ENCODE assay signal across 8 mouse cellular contexts in the genomic region with DNA sequence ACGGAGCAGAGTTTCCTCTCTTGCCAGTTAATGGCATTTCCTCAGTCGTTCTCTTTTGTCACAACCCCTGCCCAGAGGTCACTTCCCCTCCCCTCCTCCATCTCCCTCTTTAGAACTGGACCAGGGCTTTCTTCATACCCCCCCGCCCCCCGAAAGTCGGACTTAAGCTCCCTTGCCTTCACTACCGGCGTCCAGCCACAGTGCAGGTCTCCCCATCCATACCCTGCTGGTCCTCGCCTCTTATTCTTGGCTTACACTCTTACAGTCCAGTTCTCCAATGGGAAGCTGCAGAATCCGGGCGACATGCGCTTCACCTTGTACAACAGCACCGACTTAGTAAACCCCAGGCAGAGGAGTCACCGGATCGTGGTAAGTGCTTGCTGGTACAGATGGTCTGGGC. TPM values are rescaled to one million over a fixed set of nuclear protein-coding genes. Genes with fewer than 3 reads are reported as not detected.
DNase-seq lines count a peak whose midpoint lies in the region; ATAC-seq and TF ChIP-seq lines count a peak whose summit lies in the region.

No protein-coding gene starts in this region.

- no peak for TF ChIP-seq CTCF in E14TG2a.4 (conservative IDR thresholded peaks at IDR 0.05; ENCODE audit: low read length)

- no peaks in the 10 kb centered on the region for H3K27me3 ChIP-seq in heart, embryonic 11.5 days (ENCODE audit: control insufficient read depth, insufficient read depth, low read length)
- no peaks in the 10 kb centered on the region; the same call in 1 of the 2 replicates for H3K27me3 ChIP-seq in E14TG2a.4 (ENCODE audit: insufficient read depth, low read length)
- no peaks in the 10 kb centered on the region for H3K27me3 ChIP-seq in forebrain, embryonic 15.5 days
- no peaks in the 10 kb centered on the region for H3K27me3 ChIP-seq in liver, embryonic 15.5 days

- peaks cover 12% of the 10 kb centered on the region for H3K4me1 ChIP-seq in heart, embryonic 11.5 days (ENCODE audit: control insufficient read depth, insufficient read depth, low read length)
- H3K4me1 ChIP-seq in E14TG2a.4 (replicated peaks; ENCODE audit: low read depth, low read length): peaks cover 34% of the 10 kb centered on the region
- H3K4me1 ChIP-seq in forebrain, embryonic 15.5 days: peaks cover 20% of the 10 kb centered on the region
- peaks cover 30% of the 10 kb centered on the region for H3K4me1 ChIP-seq in liver, embryonic 15.5 days (replicated peaks)

- H3K4me3 ChIP-seq in heart, embryonic 11.5 days (ENCODE audit: low read depth, low read length): peak overlapping the region; percentile 70
- H3K4me3 ChIP-seq in E14TG2a.4 (replicated peaks; ENCODE audit: low read length): peak overlapping the region; percentile 94
- H3K4me3 ChIP-seq in forebrain, embryonic 15.5 days: peak overlapping the region; percentile 63
- H3K4me3 ChIP-seq in liver, embryonic 15.5 days (replicated peaks): peak overlapping the region; percentile 80

- DNase-seq in heart, postnatal 25 days (ENCODE audit: low spot score): no peak
- DNase-seq in right cerebral cortex, postnatal 14 days: no peak
- DNase-seq in layer of hippocampus, postnatal 10 days (ENCODE audit: low spot score in 2 of 2): no peak
- no peak for DNase-seq in lung, postnatal 36 days

- peak overlapping the region; percentile 75 for H3K4me2 ChIP-seq in heart, embryonic 11.5 days
- H3K4me2 ChIP-seq in forebrain, embryonic 15.5 days (replicated peaks): peak overlapping the region; percentile 91
- peak overlapping the region; percentile 95 for H3K4me2 ChIP-seq in liver, embryonic 15.5 days

- ATAC-seq in heart, embryonic 11.5 days (replicated peaks; ENCODE audit: insufficient number of reproducible peaks, low FRiP score, low TSS enrichment): no peak
- ATAC-seq in forebrain, embryonic 15.5 days (replicated peaks): no peak; the same call in none of the 2 replicates
- peak; percentile 17; the same call in 1 of the 2 replicates for ATAC-seq in liver, embryonic 15.5 days (ENCODE audit: insufficient read depth)

- no peaks in the 10 kb centered on the region for H3K9me3 ChIP-seq in heart, embryonic 11.5 days (replicated peaks; ENCODE audit: control insufficient read depth, low read length)
- H3K9me3 ChIP-seq in E14TG2a.4 (ENCODE audit: low read length): no peaks in the 10 kb centered on the region
- no peaks in the 10 kb centered on the region for H3K9me3 ChIP-seq in forebrain, embryonic 15.5 days
- no peaks in the 10 kb centered on the region for H3K9me3 ChIP-seq in liver, embryonic 15.5 days (replicated peaks)

- WGBS in heart, embryonic 11.5 days (ENCODE audit: insufficient replicate concordance): 4% methylated on average over 14 of the region's 14 CpGs
- 2% methylated on average over 14 of the region's 14 CpGs for WGBS in forebrain, embryonic 15.5 days
- under 1% methylated on average over 14 of the region's 14 CpGs for WGBS in liver, embryonic 15.5 days (ENCODE audit: insufficient replicate concordance)

- peak overlapping the region; percentile 72 for H3K9ac ChIP-seq in heart, embryonic 11.5 days (ENCODE audit: low read depth, low read length)
- H3K9ac ChIP-seq in forebrain, embryonic 15.5 days (replicated peaks): peak overlapping the region; percentile 63
- peak overlapping the region; percentile 66 for H3K9ac ChIP-seq in liver, embryonic 15.5 days

- intact Hi-C loops in heart, postnatal 25 days (cut with DNase I): loop anchor here (5.0 to 10.0 kb wide), 3 partner anchors 63 to 516 kb away; a partner anchor contains a TSS

- peaks cover under 1% of the 10 kb centered on the region; the same call in 1 of the 2 replicates for H3K36me3 ChIP-seq in heart, embryonic 11.5 days (ENCODE audit: control insufficient read depth, insufficient read depth, low read length)
- peaks cover 41% of the 10 kb centered on the region for H3K36me3 ChIP-seq in E14TG2a.4 (ENCODE audit: insufficient read depth, low read length)
- 0 out of 2 replicates have a peak, but pooled peaks cover 9% of the 10 kb centered on the region for H3K36me3 ChIP-seq in forebrain, embryonic 15.5 days
- 0 out of 2 replicates have a peak, but pooled peaks cover 12% of the 10 kb centered on the region for H3K36me3 ChIP-seq in liver, embryonic 15.5 days (replicated peaks)

- no peak overlapping the region for H3K27ac ChIP-seq in heart, embryonic 11.5 days (ENCODE audit: low read depth, low read length)
- H3K27ac ChIP-seq in forebrain, embryonic 15.5 days (replicated peaks): no peak overlapping the region
- no peak overlapping the region for H3K27ac ChIP-seq in liver, embryonic 15.5 days (replicated peaks)

RNA-seq across cellular contexts. Expression of a gene that starts 0.6 kb away (rescaled TPM):
- 43.1 and 43.6 TPM in 2 replicates for polyA plus RNA-seq in heart, embryonic 11.5 days (2014; fragmentation: Nextera tagmentation; extraction: Ambion mirVana)
- 10 to 100 TPM; 19.4 to 26.6 TPM for total RNA-seq in heart, postnatal 25 days (2021)
- polyA plus RNA-seq in forebrain, embryonic 15.5 days (2015; fragmentation: Nextera tagmentation; extraction: Ambion mirVana): 31.0 and 34.8 TPM in 2 replicates
- 14.7 and 15.6 TPM in 2 replicates for polyA plus RNA-seq in liver, embryonic 15.5 days (2015; fragmentation: Nextera tagmentation; extraction: Ambion mirVana)
- 10 to 100 TPM; 17.2 to 17.4 TPM for total RNA-seq in layer of hippocampus, postnatal 10 days (2021)

RNA-seq across cellular contexts. Expression of a gene that starts 6.8 kb away (rescaled TPM):
- 16.3 and 17.3 TPM in 2 replicates for polyA plus RNA-seq in heart, embryonic 11.5 days (2014; fragmentation: Nextera tagmentation; extraction: Ambion mirVana)
- total RNA-seq in heart, postnatal 25 days (2021): 1 to 10 TPM; 6.3 to 6.7 TPM
- 46.7 and 46.8 TPM in 2 replicates for polyA plus RNA-seq in forebrain, embryonic 15.5 days (2015; fragmentation: Nextera tagmentation; extraction: Ambion mirVana)
- 5.8 and 5.9 TPM in 2 replicates for polyA plus RNA-seq in liver, embryonic 15.5 days (2015; fragmentation: Nextera tagmentation; extraction: Ambion mirVana)
- 10 to 100 TPM; 18.3 to 18.5 TPM for total RNA-seq in layer of hippocampus, postnatal 10 days (2021)

RNA-seq across cellular contexts. Expression of a gene that starts 37.8 kb away (rescaled TPM):
- polyA plus RNA-seq in heart, embryonic 11.5 days (2014; fragmentation: Nextera tagmentation; extraction: Ambion mirVana): 84.3 and 87.9 TPM in 2 replicates
- total RNA-seq in heart, postnatal 25 days (2021): 10 to 100 TPM; 38.5 to 39.5 TPM
- polyA plus RNA-seq in forebrain, embryonic 15.5 days (2015; fragmentation: Nextera tagmentation; extraction: Ambion mirVana): 20.7 and 21.1 TPM in 2 replicates
- polyA plus RNA-seq in liver, embryonic 15.5 days (2015; fragmentation: Nextera tagmentation; extraction: Ambion mirVana): 125 and 146 TPM in 2 replicates
- total RNA-seq in layer of hippocampus, postnatal 10 days (2021): 10 to 100 TPM; 13.0 to 15.1 TPM
